Mouse (Mus musculus): ENCODE measurements around the gene Rcc1. TPM values are rescaled to one million over a fixed set of nuclear protein-coding genes. Genes with fewer than 3 reads are reported as not detected.

The Rcc1 gene
- polyA plus RNA-seq (2012; rRNA removed): 7.5 and 8.7 TPM in 2 replicates

DNA sequence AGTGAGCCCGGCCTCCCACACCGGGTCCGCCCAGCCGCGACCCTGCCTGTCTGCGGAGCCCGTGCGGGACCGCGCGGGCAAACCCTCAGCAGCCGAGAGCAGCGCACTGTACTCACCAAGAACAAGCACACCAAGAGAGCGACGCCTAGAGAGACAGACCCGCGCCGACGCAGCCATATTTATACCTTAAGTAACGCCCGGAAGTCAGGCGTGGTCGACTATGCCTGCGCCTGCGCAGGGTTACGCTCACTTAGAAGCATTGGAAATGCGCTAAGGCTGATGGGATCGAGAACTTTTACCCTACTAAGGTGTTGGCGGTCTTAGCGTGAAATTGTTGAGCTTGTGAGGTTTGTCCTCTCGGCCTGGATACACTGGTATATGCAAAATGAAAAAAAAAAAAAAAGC is at the start of gene Rcc1:
TSS of gene Rcc1 (minus strand) at position 125 of the 405 bp plus-strand sequence.
- DNase-seq (ENCODE audit: low spot score): peak; percentile 89

DNA sequence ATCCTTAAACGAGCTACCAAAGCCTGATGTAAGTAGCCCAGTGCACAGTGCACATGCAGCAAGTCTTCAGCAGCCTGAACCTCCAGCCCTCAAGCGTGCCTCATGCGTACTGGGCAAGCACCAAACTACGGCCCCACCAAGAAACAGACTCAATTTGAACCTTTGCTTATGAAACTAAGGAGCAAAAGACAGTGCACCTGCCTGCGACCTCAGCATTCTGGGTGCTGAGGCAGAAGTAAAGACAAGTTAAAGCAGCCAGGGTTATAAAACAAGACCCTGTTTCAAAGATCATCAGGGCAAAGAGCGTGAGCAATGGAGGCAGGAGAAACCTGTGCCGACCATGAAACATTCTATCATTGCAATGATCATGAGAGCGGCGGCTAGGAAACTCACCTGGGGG is 47.6 kb upstream of the Rcc1 start:
- no peak for DNase-seq (ENCODE audit: low spot score)

DNA sequence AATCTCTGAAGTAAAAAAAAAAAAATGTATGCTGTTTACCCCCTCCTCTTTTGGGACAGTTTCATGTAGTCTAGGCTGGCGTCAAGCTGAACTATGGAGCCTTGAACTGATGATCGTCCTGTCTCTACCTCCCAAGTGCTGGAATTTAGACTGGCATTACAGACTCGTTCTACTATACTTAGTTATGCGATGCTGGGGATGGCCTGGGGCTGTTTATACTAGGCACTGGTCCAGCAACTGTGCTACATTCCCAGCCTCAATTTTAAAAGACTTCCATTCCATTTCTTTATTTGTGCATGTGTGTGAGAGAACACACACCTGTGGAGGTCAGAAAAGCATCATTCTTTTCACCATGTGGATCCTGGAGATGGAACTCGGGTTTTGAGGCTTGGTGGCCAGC is 45.5 kb upstream of the Rcc1 start:
- DNase-seq (ENCODE audit: low spot score): no peak

- peak; percentile 49 for DNase-seq (ENCODE audit: low spot score)
These were observed 44.8 kb upstream of the Rcc1 start for GRCm38 (mm10) chr4:132398045-132398774.

DNA sequence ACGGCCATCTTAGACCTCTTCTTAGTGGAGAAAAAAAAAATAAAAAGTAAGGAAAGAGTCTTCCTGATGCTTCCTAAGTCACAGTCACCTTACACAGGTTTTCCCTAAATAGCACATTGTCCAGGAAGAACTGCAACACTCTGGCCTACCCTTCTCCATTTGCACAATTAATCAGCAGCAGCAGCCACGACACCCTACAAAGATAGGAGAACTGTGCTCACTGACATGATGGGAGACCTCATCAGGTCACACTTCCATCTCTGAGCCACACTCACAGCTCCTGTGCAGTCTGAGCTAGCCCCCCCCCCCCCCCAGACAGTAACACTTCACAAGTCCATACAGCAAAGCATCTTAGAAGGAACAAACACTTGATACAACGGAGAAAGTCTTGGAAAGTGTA is 43.7 kb upstream of the Rcc1 start:
- DNase-seq (ENCODE audit: low spot score): no peak

GRCm38 (mm10) chr4:132396251-132396650 is 42.8 kb upstream of the Rcc1 start:
- DNase-seq (ENCODE audit: low spot score): no peak

DNA sequence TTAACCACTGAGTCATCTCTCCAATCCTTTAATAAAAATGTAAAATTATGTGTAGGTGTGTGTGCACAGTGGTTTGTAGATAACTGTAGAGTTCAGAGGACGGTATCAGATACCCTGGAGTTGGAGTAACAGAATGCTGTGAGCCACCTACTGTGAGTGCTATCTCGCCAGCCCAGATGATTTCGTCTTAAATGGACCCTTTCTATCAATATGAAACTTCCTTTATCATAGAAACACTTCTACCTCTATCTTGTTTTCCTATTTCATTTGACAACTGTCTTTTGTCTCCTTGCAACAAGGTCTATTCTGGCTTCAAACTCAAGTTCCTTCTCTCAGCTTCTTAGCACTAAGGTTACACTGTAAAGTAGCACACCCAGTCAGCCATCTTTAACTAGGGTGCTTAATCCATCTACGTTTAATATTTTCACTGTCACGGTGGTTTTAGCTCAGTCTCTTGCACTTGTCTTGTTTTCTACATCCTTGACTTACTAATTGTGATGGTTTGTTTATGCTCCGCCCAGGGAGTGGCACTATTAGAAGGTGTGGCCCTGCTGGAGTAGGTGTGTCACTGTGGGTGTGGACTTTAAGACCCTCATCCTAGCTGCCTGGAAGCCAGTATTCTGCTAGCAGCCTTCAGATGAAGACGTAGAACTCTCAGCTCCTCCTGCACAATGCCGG is 37.8 kb upstream of the Rcc1 start:
- no peak for DNase-seq (ENCODE audit: low spot score)

GRCm38 (mm10) chr4:132389302-132389701 is 35.9 kb upstream of the Rcc1 start:
- no peak for DNase-seq (ENCODE audit: low spot score)

- no peak for DNase-seq (ENCODE audit: low spot score)
These were observed 34.2 kb upstream of the Rcc1 start for GRCm38 (mm10) chr4:132387617-132388016.

- no peak for DNase-seq (ENCODE audit: low spot score)
These were observed 33.4 kb upstream of the Rcc1 start for GRCm38 (mm10) chr4:132386846-132387245.

DNA sequence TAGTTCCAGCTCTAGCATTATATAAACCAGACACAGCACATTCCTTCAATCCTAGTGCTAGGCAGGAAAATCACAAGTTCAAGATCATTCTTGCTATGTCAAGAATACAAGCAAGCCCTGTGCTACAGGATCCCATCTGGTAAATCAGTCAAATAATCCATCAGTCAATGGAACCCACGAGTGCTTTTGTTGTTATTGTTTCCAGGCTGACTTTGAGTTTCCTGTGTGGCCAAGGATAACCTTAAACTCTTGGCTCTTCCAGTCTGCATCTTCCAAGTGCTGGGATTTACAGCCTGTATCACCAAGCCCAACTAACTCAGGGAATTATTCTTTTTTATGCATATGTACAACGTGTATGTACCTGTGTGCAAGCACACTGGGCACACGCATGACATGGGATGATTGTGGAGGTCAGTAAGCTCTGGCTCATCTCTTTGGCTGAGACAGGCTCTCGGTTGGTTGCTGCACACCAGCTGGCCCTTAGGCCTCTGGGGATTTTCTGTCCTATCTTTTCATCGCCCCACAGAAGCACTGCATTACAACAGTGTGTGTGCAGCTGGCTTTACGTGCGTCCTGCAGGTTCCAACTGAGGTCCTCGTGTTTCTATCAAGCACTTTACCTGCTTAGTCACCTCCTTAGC is 32.5 kb upstream of the Rcc1 start:
- DNase-seq (ENCODE audit: low spot score): no peak

DNA sequence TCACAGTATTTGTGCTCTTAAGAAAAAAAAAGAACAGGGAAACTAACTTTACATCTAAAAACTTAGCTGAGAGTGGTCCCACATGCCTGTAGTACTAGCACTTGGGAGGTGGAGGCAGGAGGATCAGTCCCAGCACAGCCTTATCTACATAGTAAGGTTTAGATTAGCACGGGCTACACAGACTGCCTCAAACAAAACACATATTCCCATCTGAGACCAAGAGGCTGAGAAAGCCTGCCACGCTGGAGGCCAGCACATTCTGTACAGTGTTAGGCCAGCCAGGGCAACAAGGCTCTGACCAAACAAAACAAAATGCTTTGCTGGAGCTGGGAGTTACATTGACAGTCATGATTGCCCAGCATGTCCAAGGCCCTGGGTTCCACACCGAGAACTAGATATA is 30.1 kb upstream of the Rcc1 start:
- no peak for DNase-seq (ENCODE audit: low spot score)

GRCm38 (mm10) chr4:132382296-132382695 is 28.9 kb upstream of the Rcc1 start:
- no peak for DNase-seq (ENCODE audit: low spot score)

- no peak for DNase-seq (ENCODE audit: low spot score)
These were observed 27.7 kb upstream of the Rcc1 start for GRCm38 (mm10) chr4:132380965-132381616.

- no peak for DNase-seq (ENCODE audit: low spot score)
These were observed 20.4 kb upstream of the Rcc1 start for GRCm38 (mm10) chr4:132373820-132374219.

DNA sequence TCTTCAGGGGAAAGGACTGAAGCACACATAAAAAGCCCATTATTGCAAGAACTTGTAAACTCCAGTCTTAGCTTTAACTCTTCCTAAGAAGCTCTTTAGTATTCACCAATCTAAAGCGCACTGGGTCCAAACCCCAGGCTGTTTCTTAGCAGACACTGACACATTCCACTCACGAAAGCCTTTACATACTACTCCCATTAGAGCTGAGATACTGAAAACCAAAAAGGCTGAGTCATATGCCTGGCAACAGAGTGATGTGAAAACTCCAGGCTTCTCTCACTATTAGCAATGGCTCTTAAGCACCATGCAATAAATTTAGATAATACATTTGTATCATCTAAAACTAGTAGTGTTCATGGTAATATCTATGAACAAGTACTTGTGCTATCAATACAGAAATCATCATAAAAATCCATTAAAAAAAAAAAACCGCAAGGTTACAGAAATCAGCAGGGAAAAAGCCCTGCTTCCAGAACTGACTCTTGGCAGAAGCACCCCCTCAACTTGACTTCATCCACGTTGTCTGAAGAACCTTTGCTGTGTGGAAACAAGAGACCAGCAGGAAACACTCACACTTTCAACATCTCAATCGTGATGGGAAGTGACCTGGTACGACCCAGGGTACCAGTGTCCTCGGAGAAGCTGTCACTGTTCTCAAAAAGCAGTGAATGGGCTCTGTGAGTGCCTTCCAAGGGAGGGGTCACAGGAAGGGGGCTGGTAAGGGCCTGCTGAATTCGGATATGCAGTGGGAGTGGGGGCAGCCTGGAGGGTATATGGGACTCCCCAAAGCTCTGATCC is 16.7 kb upstream of the Rcc1 start:
- no peak for DNase-seq (ENCODE audit: low spot score)

DNA sequence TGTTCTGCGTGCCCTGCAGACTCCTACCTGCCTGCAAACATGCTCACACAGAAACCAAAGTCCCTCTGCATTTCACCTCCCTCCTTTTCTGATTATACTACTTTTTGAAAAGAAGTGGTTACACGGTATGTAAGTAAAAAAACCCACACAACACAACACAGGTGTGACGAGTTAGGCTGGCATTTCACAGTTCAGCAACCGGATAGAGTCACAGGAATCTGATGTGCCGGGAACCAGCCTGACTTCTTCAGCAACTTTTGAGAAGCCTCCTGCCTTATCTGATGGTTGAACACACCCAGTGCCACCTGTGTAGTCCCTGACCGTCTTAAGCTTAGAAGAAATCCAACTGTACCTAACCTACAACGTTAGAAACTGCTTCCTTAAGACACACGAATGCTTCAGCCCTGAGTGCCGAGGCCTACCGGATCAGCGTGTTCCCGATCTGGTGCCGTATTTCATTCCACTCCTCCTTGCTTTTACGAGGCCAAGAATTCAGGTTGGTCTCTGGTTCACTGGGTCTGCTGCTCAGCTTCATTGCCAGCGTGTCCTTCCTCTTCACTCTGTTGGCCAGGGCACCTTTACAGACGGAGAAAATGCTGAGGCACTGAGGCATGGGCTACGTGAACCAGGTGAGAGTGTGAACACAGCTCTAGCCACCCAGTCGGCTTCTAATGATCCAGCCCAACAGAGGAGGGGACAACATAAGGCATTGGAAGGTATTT is 14.2 kb upstream of the Rcc1 start:
- no peak for DNase-seq (ENCODE audit: low spot score)

- no peak for DNase-seq (ENCODE audit: low spot score)
These were observed 12.2 kb upstream of the Rcc1 start for GRCm38 (mm10) chr4:132365450-132366060.

GRCm38 (mm10) chr4:132363487-132363886 is 10.1 kb upstream of the Rcc1 start:
- DNase-seq (ENCODE audit: low spot score): no peak

DNA sequence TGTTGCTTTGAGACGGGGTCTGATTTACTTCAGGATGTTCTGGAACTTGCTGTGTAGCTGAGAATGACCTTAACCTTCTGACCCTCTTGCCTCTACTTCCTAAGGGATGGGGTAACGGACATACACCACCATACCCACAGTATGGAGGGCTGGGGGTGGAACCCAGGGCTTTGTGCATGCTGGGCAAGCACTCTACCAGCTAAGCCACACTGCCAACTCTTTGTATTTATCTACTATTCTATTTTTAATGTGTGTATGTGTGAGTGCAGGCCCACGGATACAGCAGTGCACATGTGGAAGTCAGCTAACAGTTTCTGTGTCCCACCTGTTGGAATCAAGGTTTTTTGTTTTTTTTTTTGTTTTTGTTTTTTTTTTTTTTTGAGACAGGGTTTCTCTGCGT is 6.1 kb upstream of the Rcc1 start:
- no peak for DNase-seq (ENCODE audit: low spot score)

DNA sequence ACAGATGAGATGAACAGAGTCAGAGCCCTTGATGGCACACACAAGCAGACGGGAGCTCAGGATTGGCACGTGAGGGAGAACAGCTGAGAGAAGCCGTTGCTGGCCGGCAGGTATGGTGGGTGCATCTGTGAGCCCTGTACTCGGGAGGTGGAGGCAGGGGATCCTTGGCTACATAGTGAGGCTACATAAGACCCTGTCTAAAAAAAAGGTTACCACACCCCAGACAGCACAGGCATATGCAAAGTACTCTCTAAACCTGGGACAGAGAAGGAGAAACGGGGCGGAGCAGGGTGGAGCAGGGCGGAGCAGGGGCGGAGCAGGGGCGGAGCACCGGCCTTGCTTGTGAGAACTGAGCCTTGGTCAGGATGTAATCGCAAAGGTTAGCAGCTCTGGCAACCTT is 2.8 kb upstream of the Rcc1 start:
- no peak for DNase-seq (ENCODE audit: low spot score)
